Mouse (Mus musculus) hindbrain, postnatal 0 days (tissue): ENCODE results near the gene Gm5134. TPM values are rescaled to one million over a fixed set of nuclear protein-coding genes. Genes with fewer than 3 reads are reported as not detected.
A peak's percentile ranks its signal among the peaks of the same experiment; 100 is the strongest.
"Not testable (repeated sequence)": the region's sequence is repeated elsewhere in the genome, so short reads cannot be mapped to it uniquely, and the experiment has no call there.

Experiments used
- ATAC-seq: fragments of 200-750 bp; cut with Nextera tagmentation; 2 replicates; pipeline ENCODE4 v1.8.0; 2017; ENCODE audit warnings: mild to moderate bottlenecking, moderate TSS enrichment, moderate library complexity
- DNase-seq: peaks from one replicate; pipeline ENCODE4 v3.0.0-alpha.2; 2015; ENCODE audit warnings: low spot score
- H3K27ac ChIP-seq: fragments of 300-500 bp; sonication (generic); 2 replicates; pipeline ENCODE4 v1.5.1; 2014; ENCODE audit warnings: mild to moderate bottlenecking
- H3K27me3 ChIP-seq: fragments of 300-500 bp; sonication (generic); 2 replicates; pipeline ENCODE4 v1.6.1; 2014; ENCODE audit warnings: low read length, mixed read lengths; ENCODE audit not compliant: insufficient read depth
- H3K36me3 ChIP-seq: fragments of 300-500 bp; sonication (generic); 2 replicates; pipeline ENCODE4 v1.6.1; 2014; ENCODE audit warnings: low read length, mixed read lengths; ENCODE audit not compliant: insufficient read depth
- H3K4me1 ChIP-seq: fragments of 300-500 bp; sonication (generic); 2 replicates; pipeline ENCODE4 v1.6.1; 2014; ENCODE audit warnings: antibody characterized with exemption, low read length, mixed read lengths; ENCODE audit not compliant: insufficient read depth
- H3K4me2 ChIP-seq: fragments of 300-500 bp; sonication (generic); 2 replicates; pipeline ENCODE4 v1.6.1; 2014; ENCODE audit warnings: low read depth, mild to moderate bottlenecking, low read length, moderate library complexity, mixed read lengths
- H3K4me3 ChIP-seq: fragments of 300-500 bp; sonication (generic); 2 replicates; pipeline ENCODE4 v1.5.1; 2014; ENCODE audit warnings: low read length
- H3K9ac ChIP-seq: fragments of 300-500 bp; sonication (generic); replicated peaks from 2 replicates; pipeline ENCODE4 v1.6.1; 2014; ENCODE audit warnings: mild to moderate bottlenecking, low read length, moderate library complexity, mixed read lengths
- H3K9me3 ChIP-seq: fragments of 300-500 bp; sonication (generic); 2 replicates; pipeline ENCODE4 v1.6.1; 2016; ENCODE audit warnings: low read length, mixed read lengths
- CTCF ChIP-seq: IDR thresholded peaks from 2 replicates; pipeline ENCODE4 v1.5.1; 2016; ENCODE audit warnings: antibody characterized with exemption, control low read depth, low read depth
- WGBS: fragments of 180-500 bp; shearing (Covaris S2); extraction: QIAGEN DNeasy Blood & Tissue Kit; methylation state at CpG from one replicate; pipeline ENCODE4 v1.1.7; 2014; 5-methylcytosine and 5-hydroxymethylcytosine counted together
- polyA plus RNA-seq: library from polyadenylated mRNA; unstranded; fragments of >200 nt; fragmentation: Nextera tagmentation; extraction: Ambion mirVana; gene quantifications from 2 replicates; pipeline ENCODE4 v1.2.1, GENCODE M21; 2015
- total RNA-seq: library from RNA; depleted of rRNA; stranded (reverse); fragments of >200 nt; gene quantifications from 2 replicates; pipeline ENCODE4 v1.2.3, GENCODE M21; 2014

Gm5134 gene
- total and polyA plus RNA-seq, 2 experiments from 2014 or later: not detected

DNA sequence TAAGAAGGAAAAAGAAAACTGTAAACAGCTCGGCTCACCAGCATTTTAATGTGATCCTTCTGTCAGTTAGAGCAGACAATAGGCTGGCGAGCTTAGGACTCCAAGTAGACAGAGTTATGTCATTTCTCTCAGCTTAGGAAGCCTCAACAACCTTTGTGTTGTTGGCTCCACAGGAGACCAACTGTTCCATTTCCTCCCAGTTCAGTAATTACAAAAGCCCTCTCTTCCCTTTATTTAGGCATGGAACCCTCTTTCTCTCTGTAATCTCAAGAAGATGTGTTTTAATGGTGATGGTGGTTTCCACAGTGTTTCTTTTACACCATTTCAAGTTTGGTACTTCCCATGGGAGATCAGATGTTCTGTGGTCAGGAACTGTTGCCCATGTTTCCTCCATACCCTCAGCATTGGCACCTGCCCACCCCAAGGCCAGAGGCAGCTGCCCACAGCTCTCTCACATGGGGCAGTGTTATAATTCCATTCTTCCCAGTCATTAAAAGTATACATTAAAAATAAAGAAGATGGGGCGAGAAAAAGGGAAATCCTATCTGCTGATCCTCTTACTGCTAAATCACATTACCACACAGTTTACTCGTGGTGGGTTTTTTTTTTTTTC is 36.2 kb downstream of the Gm5134 start:
- Histone ChIP-seq H3K27ac (no peak overlapping the region), H3K9ac (no peak overlapping the region), H3K4me2 (no peak overlapping the region), H3K9me3 (no peaks in the 10 kb centered on the region), H3K4me3 (no peak overlapping the region), H3K4me1 (no peaks in the 10 kb centered on the region), H3K36me3 (no peaks in the 10 kb centered on the region), H3K27me3 (no peaks in the 10 kb centered on the region)
- DNase-seq (no peak), ATAC-seq (no peak)
- no peak for TF ChIP-seq CTCF
- 56% methylated on average over 4 of the region's 4 CpGs for WGBS

DNA sequence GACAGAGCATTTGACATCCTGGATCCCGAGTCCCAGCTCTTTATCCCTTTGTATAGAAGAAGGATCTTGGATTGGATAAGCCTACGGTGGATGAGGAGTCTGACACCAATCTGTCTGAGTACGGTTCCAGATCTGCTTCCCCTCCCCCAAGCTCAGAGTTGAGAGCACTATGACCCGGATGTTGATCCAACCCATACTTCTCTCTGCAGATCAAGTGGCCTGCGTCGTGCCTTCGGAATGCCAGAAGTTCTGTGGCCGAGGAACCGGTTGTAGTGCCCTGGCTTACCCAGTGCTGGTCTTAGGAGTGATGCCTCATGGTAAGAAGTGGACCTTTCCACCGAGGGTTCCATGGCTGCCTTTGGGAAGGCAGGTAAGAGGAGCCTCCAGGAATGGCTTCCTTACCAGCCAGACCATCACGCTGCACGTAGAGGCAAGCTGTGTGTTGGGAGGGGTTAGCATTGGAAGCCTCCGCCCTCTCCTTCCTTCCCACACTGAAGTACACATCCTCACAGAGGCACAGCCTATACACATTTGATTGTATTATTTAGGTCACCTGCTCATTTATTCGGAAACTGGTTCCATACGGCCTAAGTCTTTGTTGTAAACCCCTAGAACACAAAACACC is 39.4 kb downstream of the Gm5134 start:
- H3K4me1 ChIP-seq: no peaks in the 10 kb centered on the region
- H3K27ac ChIP-seq: no peak overlapping the region
- H3K36me3 ChIP-seq: no peaks in the 10 kb centered on the region
- no peak for TF ChIP-seq CTCF
- H3K9ac ChIP-seq: no peak overlapping the region
- no peaks in the 10 kb centered on the region for H3K27me3 ChIP-seq
- H3K9me3 ChIP-seq: no peaks in the 10 kb centered on the region
- ATAC-seq (no peak), DNase-seq (no peak)
- H3K4me2 ChIP-seq: no peak overlapping the region
- WGBS: 88% methylated on average over 15 of the region's 15 CpGs
- H3K4me3 ChIP-seq: no peak overlapping the region

DNA sequence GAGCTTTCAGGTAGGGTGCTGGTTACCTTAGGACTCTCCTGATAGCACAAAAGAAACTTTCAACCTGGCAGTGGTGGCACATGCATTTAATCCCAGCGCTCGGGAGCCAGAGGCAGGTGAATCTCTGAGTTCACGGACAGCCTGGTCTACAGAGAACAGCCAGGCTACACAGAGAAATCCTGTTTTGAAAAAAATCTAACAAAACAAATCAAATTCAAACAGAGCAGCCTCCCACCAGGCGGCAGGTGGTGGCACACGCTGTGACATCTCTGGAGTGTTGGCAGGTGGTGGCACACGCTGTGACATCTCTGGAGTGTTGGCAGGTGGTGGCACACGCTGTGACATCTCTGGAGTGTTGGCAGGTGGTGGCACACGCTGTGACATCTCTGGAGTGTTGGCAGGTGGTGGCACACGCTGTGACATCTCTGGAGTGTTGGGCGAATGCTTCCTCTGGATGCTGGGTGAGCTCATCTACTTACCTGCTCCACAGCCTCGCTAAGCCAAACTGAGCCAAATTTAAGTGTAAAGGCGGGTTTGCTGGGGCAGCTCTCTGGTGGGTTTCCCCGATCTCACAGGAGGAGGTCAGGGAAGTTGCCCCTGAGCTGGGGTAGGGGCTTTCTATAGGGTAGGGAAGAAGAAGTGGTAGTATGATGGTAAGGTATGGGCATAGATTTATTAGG is 40.4 kb downstream of the Gm5134 start:
- H3K4me2 ChIP-seq, H3K27ac ChIP-seq, H3K36me3 ChIP-seq, H3K4me3 ChIP-seq, ATAC-seq, H3K4me1 ChIP-seq, DNase-seq, H3K27me3 ChIP-seq, H3K9me3 ChIP-seq, H3K9ac ChIP-seq: not testable (repeated sequence)
- 67% methylated on average over 12 of the region's 13 CpGs for WGBS

DNA sequence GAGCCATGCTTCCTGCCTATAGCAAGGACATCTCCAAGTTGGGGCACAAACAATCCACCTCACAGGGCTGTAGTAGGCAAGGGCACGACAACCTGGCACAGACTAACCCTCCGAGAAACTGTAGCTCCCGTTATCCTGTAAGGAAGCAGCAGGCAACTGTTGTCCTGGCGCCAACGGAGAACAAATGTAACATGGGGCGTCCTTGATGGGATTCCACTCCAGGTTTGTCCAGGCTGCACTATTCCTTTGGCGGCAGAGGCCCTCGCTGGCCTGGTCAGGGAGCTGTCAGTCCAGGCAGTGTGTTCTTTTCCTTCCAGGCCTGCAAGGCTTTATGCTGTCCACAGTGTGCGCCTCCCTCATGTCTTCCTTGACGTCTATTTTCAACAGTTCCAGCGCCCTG is 41.1 kb downstream of the Gm5134 start:
- no peaks in the 10 kb centered on the region for H3K36me3 ChIP-seq
- no peak overlapping the region for H3K4me3 ChIP-seq
- H3K27ac ChIP-seq: no peak overlapping the region
- no peaks in the 10 kb centered on the region for H3K9me3 ChIP-seq
- TF ChIP-seq CTCF: no peak
- ATAC-seq: no peak
- WGBS: 88% methylated on average over 11 of the region's 11 CpGs
- no peak overlapping the region for H3K9ac ChIP-seq
- DNase-seq: no peak
- H3K27me3 ChIP-seq: no peaks in the 10 kb centered on the region
- no peaks in the 10 kb centered on the region for H3K4me1 ChIP-seq
- H3K4me2 ChIP-seq: no peak overlapping the region

DNA sequence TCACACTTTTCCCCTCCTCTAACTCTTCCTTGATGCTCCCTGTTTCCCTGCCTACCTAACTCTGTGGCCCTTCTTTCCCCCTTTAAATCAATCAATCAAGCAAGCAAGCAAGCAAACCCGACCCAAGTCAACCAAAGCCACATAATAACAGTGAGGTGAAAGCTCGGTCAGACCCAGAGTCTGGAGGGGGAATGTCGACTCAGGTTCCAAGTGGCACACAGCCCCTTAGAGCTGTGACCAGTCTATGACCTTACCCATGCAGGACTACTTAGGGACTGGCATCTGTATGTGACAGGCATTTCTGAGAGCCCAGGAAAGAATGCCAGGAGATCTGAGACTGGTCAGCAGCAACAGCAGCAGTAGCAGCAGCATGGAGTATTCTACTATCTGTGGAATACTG is 42.0 kb downstream of the Gm5134 start:
- Histone ChIP-seq H3K4me2 (no peak overlapping the region), H3K9ac (no peak overlapping the region), H3K27me3 (no peaks in the 10 kb centered on the region), H3K4me1 (no peaks in the 10 kb centered on the region), H3K27ac (no peak overlapping the region), H3K36me3 (no peaks in the 10 kb centered on the region), H3K4me3 (no peak overlapping the region), H3K9me3 (no peaks in the 10 kb centered on the region)
- ATAC-seq (no peak), DNase-seq (no peak)
- TF ChIP-seq CTCF: no peak
- WGBS: 50% methylated on average over 3 of the region's 3 CpGs

DNA sequence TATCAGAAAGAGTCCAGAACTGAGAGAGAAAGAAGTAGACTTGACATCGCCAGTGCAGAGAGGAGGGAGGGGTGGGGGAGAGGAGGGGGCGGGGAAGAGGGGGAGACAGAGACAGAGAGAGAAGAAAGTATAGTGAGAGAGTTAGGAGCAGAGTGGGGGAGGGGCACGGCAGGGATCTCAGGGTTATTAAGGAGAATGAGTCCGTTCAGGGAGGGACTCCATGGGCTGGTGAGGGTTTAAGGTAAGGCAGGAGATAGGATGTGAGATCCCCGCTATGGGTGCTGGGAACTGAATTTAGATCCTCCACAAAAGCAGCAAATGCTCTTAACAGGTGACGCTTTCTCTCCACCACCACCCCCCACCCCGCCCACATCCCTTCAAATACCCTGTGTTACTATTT is 46.8 kb downstream of the Gm5134 start:
- H3K9ac ChIP-seq: no peak overlapping the region
- no peaks in the 10 kb centered on the region for H3K4me1 ChIP-seq
- TF ChIP-seq CTCF: no peak
- no peaks in the 10 kb centered on the region for H3K36me3 ChIP-seq
- no peaks in the 10 kb centered on the region for H3K27me3 ChIP-seq
- ATAC-seq: no peak
- H3K4me2 ChIP-seq: no peak overlapping the region
- H3K4me3 ChIP-seq: no peak overlapping the region
- H3K9me3 ChIP-seq: no peaks in the 10 kb centered on the region
- no peak overlapping the region for H3K27ac ChIP-seq
- WGBS: 30% methylated on average over 7 of the region's 7 CpGs
- DNase-seq: no peak

DNA sequence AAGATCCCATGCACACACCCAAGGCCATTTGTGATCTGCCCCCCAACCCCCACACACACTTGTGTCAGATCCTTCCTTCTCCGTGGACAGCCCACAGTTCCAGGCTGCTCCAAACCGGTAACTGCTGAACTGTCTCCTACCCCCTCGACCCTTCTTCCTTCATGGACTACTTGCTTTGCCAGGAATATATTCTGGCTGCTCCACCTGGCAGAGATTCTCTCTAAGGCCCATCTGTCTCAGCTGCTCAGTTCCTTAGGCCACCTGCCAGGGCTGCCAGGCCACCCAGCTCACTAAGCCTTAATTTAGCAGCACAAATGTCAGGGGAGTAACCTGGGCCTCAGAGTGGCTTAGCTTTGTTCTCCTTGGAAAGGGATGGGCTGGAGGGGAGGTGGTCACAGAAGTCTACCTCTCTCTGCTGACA is 47.8 kb downstream of the Gm5134 start:
- DNase-seq: peak; percentile 32
- Histone ChIP-seq H3K4me1 (no peaks in the 10 kb centered on the region), H3K36me3 (no peaks in the 10 kb centered on the region), H3K4me3 (no peak overlapping the region), H3K9me3 (no peaks in the 10 kb centered on the region), H3K4me2 (no peak overlapping the region), H3K9ac (no peak overlapping the region), H3K27ac (no peak overlapping the region), H3K27me3 (no peaks in the 10 kb centered on the region)
- ATAC-seq: peak; percentile 68
- 14% methylated on average over 3 of the region's 3 CpGs for WGBS
- no peak for TF ChIP-seq CTCF
